Mouse (Mus musculus) granulocyte monocyte progenitor cell, adult 5-6 weeks (primary cell): ENCODE data around the gene Vwa8. TPM values are rescaled to one million over a fixed set of nuclear protein-coding genes. Genes with fewer than 3 reads are reported as not detected.
A peak's percentile ranks its signal among the peaks of the same experiment; 100 is the strongest.

Source experiments
- ATAC-seq: replicated peaks from 2 replicates; pipeline ENCODE4 v1.8.0; 2016; ENCODE audit warnings: mild to moderate bottlenecking, moderate TSS enrichment, inconsistent platforms; ENCODE audit not compliant: poor library complexity, severe bottlenecking
- total RNA-seq, 2 experiments: library from RNA; stranded (forward) in 1 of 2; stranded (reverse) in 1 of 2; fragments of 200-712, 200-1000 nt in 1 of 2; fragments of >200 nt in 1 of 2; fragmentation: Nextera tagmentation in 1 of 2; gene quantifications; 2 replicates each; pipeline ENCODE4 v1.2.3; 2014 to 2017

The Vwa8 gene
- total RNA-seq, 2 experiments from 2014 or later: 18.5 to 22.2 TPM

GRCm38 (mm10) chr14:79206210-79206609, 357.4 kb downstream of the Vwa8 start:
- no peak for ATAC-seq

- ATAC-seq: no peak
Measured at GRCm38 (mm10) chr14:79208468-79208867, 359.6 kb downstream of the Vwa8 start.

- no peak for ATAC-seq
Measured at GRCm38 (mm10) chr14:79209813-79210212, 361.0 kb downstream of the Vwa8 start.

GRCm38 (mm10) chr14:79212380-79212991, 363.6 kb downstream of the Vwa8 start:
- 0 out of 2 replicates have a peak, but pooled peaks have one; percentile 17 for ATAC-seq

- no peak for ATAC-seq
Measured at GRCm38 (mm10) chr14:79214129-79214528, 365.3 kb downstream of the Vwa8 start.

- peak; percentile 42; the same call in 1 of the 2 replicates for ATAC-seq
Measured at GRCm38 (mm10) chr14:79214660-79215249, 365.9 kb downstream of the Vwa8 start.

GRCm38 (mm10) chr14:79216366-79216765, 367.5 kb downstream of the Vwa8 start:
- no peak for ATAC-seq

- ATAC-seq: no peak
Measured at GRCm38 (mm10) chr14:79223431-79224036, 374.7 kb downstream of the Vwa8 start.

GRCm38 (mm10) chr14:79225458-79225857, 376.6 kb downstream of the Vwa8 start:
- ATAC-seq: no peak

GRCm38 (mm10) chr14:79226056-79226455, 377.2 kb downstream of the Vwa8 start:
- ATAC-seq: no peak

- no peak for ATAC-seq
Measured at GRCm38 (mm10) chr14:79226741-79227140, 377.9 kb downstream of the Vwa8 start.

GRCm38 (mm10) chr14:79227955-79228354, 379.1 kb downstream of the Vwa8 start:
- ATAC-seq: no peak

GRCm38 (mm10) chr14:79231677-79232076, 382.8 kb downstream of the Vwa8 start:
- ATAC-seq: no peak

GRCm38 (mm10) chr14:79233697-79234096, 384.8 kb downstream of the Vwa8 start:
- peak; percentile 81 for ATAC-seq

GRCm38 (mm10) chr14:79234513-79234912, 385.7 kb downstream of the Vwa8 start:
- peak; percentile 28 for ATAC-seq

- no peak for ATAC-seq
Measured at GRCm38 (mm10) chr14:79235157-79235556, 386.3 kb downstream of the Vwa8 start.

GRCm38 (mm10) chr14:79236261-79236660, 387.4 kb downstream of the Vwa8 start:
- ATAC-seq: no peak

GRCm38 (mm10) chr14:79239402-79239801, 390.6 kb downstream of the Vwa8 start:
- no peak for ATAC-seq

- ATAC-seq: no peak
Measured at GRCm38 (mm10) chr14:79241057-79241570, 392.3 kb downstream of the Vwa8 start.

GRCm38 (mm10) chr14:79241656-79242385, 393.0 kb downstream of the Vwa8 start:
- ATAC-seq: no peak

- no peak for ATAC-seq
Measured at GRCm38 (mm10) chr14:79242386-79242720, 393.5 kb downstream of the Vwa8 start.
